Comparison of ENCODE assay signal across 8 mouse cellular contexts in the genomic region with DNA sequence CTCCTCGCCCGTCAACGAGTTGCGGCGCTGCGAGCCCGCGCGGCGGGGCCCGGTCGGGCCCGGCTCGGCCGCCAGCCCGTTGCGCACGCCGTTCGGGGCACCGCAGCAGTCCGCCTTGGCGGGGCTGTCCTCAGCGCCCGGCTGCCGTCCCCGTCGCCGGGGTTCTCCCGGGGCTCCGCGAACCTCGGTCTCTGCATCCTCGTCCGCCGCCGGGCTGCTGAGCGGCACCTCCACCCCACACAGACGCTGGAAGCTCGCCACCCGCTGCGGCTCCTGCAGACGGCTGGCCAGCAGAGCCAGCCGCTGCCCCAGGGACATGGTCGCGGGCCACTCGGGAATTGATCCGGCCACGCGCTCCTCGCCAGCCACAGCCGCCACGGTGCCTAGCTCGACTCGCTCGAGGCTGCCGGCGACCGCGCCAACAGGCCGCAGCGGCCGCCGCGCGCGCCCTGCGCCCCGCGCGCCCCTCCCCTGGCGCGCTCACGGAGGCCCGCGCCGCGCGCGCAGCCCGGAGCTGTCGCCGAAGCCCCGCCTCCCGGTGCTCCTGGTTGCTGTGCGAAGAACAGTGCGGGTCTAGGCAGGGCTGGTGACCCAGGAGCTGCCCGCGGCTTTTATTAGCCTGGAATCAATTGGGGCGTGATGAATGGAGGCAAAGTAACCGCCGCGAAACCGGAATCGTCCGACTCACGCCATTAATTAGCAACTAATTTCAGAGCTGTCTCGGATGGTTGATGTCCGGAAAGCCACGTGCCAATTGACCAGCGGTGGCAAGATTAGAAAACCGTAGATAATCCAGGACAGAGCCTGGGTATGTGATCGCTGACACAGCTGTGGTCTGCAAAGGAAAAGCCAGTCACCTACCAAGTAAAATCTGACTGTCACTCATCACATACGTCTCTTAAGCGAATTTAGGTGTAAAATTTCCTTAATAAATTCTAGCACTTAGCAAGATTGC. TPM values are rescaled to one million over a fixed set of nuclear protein-coding genes. Genes with fewer than 3 reads are reported as not detected.
DNase-seq lines count a peak whose midpoint lies in the region; ATAC-seq and TF ChIP-seq lines count a peak whose summit lies in the region.

A gene (minus strand): TSS at position 484 of the 955 bp plus-strand sequence.

- H3K36me3 ChIP-seq in hindbrain, embryonic 16.5 days (ENCODE audit: control insufficient read depth, insufficient read depth, low read length): no peaks in the 10 kb centered on the region

- under 1% methylated on average over 85 of the region's 105 CpGs for WGBS in hindbrain, embryonic 16.5 days

- peaks cover 12% of the 10 kb centered on the region for H3K4me1 ChIP-seq in hindbrain, embryonic 16.5 days (ENCODE audit: control insufficient read depth, insufficient read depth, low read depth, low read length)

- no peaks in the 10 kb centered on the region for H3K27me3 ChIP-seq in hindbrain, embryonic 16.5 days (replicated peaks; ENCODE audit: control insufficient read depth, insufficient read depth, low read length)

- no peak for TF ChIP-seq CTCF in gastrocnemius, adult 2 months (IDR thresholded peaks at IDR 0.05)

- H3K27ac ChIP-seq in gastrocnemius, adult 2 months: peak within 1 kb of the TSS; percentile 94
- peak within 1 kb of the TSS; percentile 79 for H3K27ac ChIP-seq in hindbrain, embryonic 16.5 days (ENCODE audit: low read depth, low read length)

- ATAC-seq in common myeloid progenitor, adult 5-6 weeks (replicated peaks; ENCODE audit: low read depth, poor library complexity, severe bottlenecking): peak; percentile 77
- peak; percentile 96 for ATAC-seq in hindbrain, embryonic 16.5 days

- intact Hi-C loops in gastrocnemius, adult 2 months (cut with DNase I): loop anchor here (1.0 kb wide), 1 partner anchor 66 kb away; a partner anchor contains a TSS

- no peaks in the 10 kb centered on the region for H3K9me3 ChIP-seq in hindbrain, embryonic 16.5 days (ENCODE audit: control insufficient read depth, low read length)

- H3K4me3 ChIP-seq in gastrocnemius, adult 2 months: peak within 1 kb of the TSS; percentile 94
- H3K4me3 ChIP-seq in hindbrain, embryonic 16.5 days (ENCODE audit: low read length): peak within 1 kb of the TSS; percentile 59

- H3K4me2 ChIP-seq in hindbrain, embryonic 16.5 days (ENCODE audit: low read length): peak within 1 kb of the TSS; percentile 91

- peak within 1 kb of the TSS; percentile 87 for H3K9ac ChIP-seq in hindbrain, embryonic 16.5 days (ENCODE audit: low read depth, low read length)

- peak; percentile 60 for DNase-seq in WW6 (ENCODE audit: low read depth, low spot score)
- DNase-seq in gastrocnemius, adult 2 months: peak; percentile 93
- peak; percentile 45 for DNase-seq in left cerebral cortex, adult 11 months (ENCODE audit: low spot score)
- peak; percentile 88 for DNase-seq in lung, postnatal 36 days
- DNase-seq in retina, postnatal 1 day: peak; percentile 97
- DNase-seq in thymus, postnatal 4 days: peak; percentile 94

RNA-seq across cellular contexts. Expression of the gene that starts here (rescaled TPM):
- total RNA-seq in common myeloid progenitor, adult 5-6 weeks (2017): 47.1 and 51.7 TPM in 2 replicates
- 10 to 100 TPM; 15.9 to 16.5 TPM for total RNA-seq in gastrocnemius, adult 2 months (2021)
- 12.2 and 12.4 TPM in 2 replicates for polyA plus RNA-seq in hindbrain, embryonic 16.5 days (2015; fragmentation: Nextera tagmentation; extraction: Ambion mirVana)

Comparison
In these comparisons a context has a peak if more than half of its experiments do, and no peak if none do; other contexts are left out.
1. Peak in every context shown above with its lines: DNase-seq, ATAC-seq, H3K4me3 ChIP-seq and H3K27ac ChIP-seq.
2. DNase-seq: peak in every context shown above with its lines; median percentile 97 in retina, postnatal 1 day; 94 in thymus, postnatal 4 days; 93 in gastrocnemius, adult 2 months; 88 in lung, postnatal 36 days; 60 in WW6; 45 in left cerebral cortex, adult 11 months.